Mouse (Mus musculus) E14TG2a.4 (cell line): ENCODE data around the gene Mgea5.

ENCODE experiments used
- H3K27me3 ChIP-seq: 2 replicates; pipeline ENCODE4 v1.6.1; 2014; ENCODE audit warnings: low read length, control low read depth; ENCODE audit not compliant: insufficient read depth
- H3K36me3 ChIP-seq: 2 replicates; pipeline ENCODE4 v1.6.1; 2014; ENCODE audit warnings: low read length, control low read depth; ENCODE audit not compliant: insufficient read depth
- H3K4me1 ChIP-seq: replicated peaks from 2 replicates; pipeline ENCODE4 v1.6.1; 2014; ENCODE audit warnings: low read depth, low read length, control low read depth
- H3K4me3 ChIP-seq: replicated peaks from 2 replicates; pipeline ENCODE4 v1.5.1; 2014; ENCODE audit warnings: mild to moderate bottlenecking, low read length
- H3K9me3 ChIP-seq: 2 replicates; pipeline ENCODE4 v1.6.1; 2014; ENCODE audit warnings: low read length, control low read depth
- CTCF ChIP-seq: conservative IDR thresholded peaks from 2 replicates; pipeline ENCODE4 v1.5.1; 2014; ENCODE audit warnings: low read length
- NANOG ChIP-seq: IDR thresholded peaks from 2 replicates; pipeline ENCODE4 v1.6.1; 2014; ENCODE audit warnings: borderline replicate concordance, low read length, mixed read lengths
- POU5F1 ChIP-seq: IDR thresholded peaks from 2 replicates; pipeline ENCODE4 v1.6.1; 2014; ENCODE audit warnings: low read length, borderline replicate concordance

Gene Mgea5

GRCm38 (mm10) chr19:45748206-45748605 lies 35.4 kb downstream of the Mgea5 start:
- H3K4me1 ChIP-seq = peaks cover 71% of the 10 kb centered on the region
- no peak for TF ChIP-seq NANOG
- TF ChIP-seq CTCF = no peak
- no peak for TF ChIP-seq POU5F1

GRCm38 (mm10) chr19:45747028-45747867 lies 36.4 kb downstream of the Mgea5 start:
- Histone ChIP-seq H3K4me3 (peak overlapping the region; percentile 49), H3K27me3 (peaks cover 36% of the 10 kb centered on the region), H3K9me3 (no peaks in the 10 kb centered on the region), H3K36me3 (peaks cover 38% of the 10 kb centered on the region), H3K4me1 (peaks cover 67% of the 10 kb centered on the region)
- peak; percentile 87 for TF ChIP-seq CTCF
- TF ChIP-seq POU5F1 = no peak

More at GRCm38 (mm10) chr19:45748206-45748605, 35.4 kb downstream of the Mgea5 start:
- Histone ChIP-seq H3K9me3 (no peaks in the 10 kb centered on the region), H3K4me3 (peak overlapping the region; percentile 98), H3K27me3 (peaks cover 30% of the 10 kb centered on the region), H3K36me3 (peaks cover 47% of the 10 kb centered on the region)

DNA sequence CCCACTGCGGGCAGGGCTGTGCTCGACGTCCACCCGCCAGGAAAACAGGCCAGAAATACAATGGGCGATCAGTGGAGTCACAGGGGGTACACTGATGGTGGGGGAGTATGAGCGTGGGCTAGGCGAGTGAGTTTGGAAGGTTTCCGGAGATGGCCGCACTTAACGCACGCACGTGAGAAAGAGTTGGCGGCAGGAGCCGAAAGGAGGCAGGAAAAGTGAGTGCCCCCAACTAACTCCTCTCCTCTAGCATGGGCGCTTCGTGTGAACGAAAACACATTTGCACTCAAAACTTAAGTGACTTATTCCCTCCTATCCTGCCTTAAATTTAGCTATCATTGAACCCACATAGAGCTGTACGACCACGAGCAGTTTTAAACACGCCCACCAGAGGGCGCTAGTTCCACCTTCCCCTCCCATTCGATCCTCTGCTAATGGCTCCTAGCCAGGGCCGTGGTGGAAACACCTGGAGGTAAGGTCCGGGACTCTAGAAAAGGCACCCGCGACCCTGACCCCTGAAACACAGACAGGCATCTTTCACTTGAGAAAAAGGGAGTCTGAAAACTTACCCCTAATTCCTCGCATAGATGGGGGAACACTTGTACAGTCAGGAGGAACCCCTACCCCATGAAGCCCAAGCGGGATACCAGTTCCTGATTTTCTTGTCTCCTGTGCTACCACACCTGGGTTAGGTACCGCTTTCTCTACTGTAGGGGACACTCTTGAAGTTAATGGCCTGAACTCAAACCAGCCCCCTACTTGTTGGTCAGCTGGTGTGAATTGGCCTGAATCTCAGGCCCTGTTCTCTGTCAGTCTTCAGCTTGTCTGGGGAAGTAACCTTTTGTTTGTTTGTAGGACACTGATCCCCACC lies 37.2 kb downstream of the Mgea5 start:
- Histone ChIP-seq H3K9me3 (no peaks in the 10 kb centered on the region), H3K36me3 (peaks cover 30% of the 10 kb centered on the region), H3K4me3 (peak overlapping the region; percentile 49), H3K27me3 (peaks cover 45% of the 10 kb centered on the region), H3K4me1 (peaks cover 67% of the 10 kb centered on the region)
- TF ChIP-seq POU5F1 (no peak), NANOG (peak; percentile 69), CTCF (peak; percentile 94)

DNA sequence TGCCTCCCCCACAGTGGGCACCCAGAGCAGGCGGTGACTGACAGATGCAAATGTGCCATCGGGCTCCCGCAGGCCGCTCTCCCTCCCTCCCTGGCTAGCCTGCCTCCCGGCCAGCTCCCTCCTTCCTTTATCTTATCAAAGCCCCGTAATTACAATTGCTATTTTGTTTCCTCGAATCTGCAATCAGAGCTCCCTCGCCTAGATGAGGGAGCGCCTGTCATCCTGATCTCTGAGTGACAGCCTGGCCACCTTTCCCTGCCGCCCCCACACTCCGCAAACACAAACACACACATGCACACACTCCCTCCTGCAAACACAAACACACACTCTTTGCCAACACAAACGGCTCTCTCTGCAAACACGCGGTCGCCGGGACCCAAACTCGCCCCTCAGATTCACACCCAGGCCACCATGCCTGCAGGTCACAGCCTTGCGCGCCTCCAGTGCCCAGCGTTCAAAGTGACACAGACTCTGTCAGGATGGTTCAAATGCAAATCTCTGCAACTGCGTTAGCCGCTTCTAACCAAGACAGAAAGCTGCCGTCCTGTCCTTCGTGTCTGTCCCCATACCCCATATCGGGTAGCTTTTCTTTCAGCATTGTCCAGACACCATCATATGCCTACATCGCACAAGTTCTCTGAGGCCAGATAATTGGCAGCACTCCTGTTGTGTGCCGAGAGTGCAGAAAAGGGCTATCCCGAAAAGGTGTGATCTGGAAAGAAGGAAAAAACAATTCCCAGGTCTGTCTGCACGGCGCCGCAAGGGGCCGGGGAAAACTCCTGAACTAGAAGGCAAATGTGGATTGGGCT lies 38.1 kb downstream of the Mgea5 start:
- Histone ChIP-seq H3K4me1 (peaks cover 68% of the 10 kb centered on the region), H3K27me3 (peaks cover 53% of the 10 kb centered on the region), H3K36me3 (peaks cover 22% of the 10 kb centered on the region), H3K9me3 (no peaks in the 10 kb centered on the region), H3K4me3 (peak overlapping the region; percentile 49)
- no peak for TF ChIP-seq CTCF
- no peak for TF ChIP-seq NANOG
- TF ChIP-seq POU5F1 = no peak

DNA sequence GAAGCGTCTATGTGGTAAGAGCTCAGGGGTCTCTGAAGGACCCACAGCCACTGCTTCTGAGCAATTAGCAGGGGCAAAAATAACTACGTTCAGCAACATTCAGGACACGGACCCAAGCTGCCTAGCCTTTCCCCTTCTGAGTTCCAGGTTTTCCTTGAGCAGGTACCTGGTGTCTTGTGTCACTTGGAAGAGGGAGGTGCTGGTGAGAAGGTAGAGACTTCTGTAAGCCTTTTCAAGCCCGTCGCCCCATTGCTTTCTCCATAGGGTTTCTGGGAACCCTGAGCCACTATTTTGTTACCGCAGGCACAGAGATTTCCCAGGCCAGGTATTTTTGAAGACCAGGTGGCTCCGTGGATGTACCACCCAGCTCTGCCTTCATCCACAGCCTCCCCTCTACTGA lies 40.0 kb downstream of the Mgea5 start:
- Histone ChIP-seq H3K4me3 (peak overlapping the region; percentile 61; the same call in 1 of the 2 replicates), H3K9me3 (no peaks in the 10 kb centered on the region), H3K4me1 (peaks cover 59% of the 10 kb centered on the region), H3K27me3 (peaks cover 72% of the 10 kb centered on the region), H3K36me3 (peaks cover 14% of the 10 kb centered on the region)
- no peak for TF ChIP-seq CTCF
- no peak for TF ChIP-seq NANOG

- peaks cover 9% of the 10 kb centered on the region for H3K36me3 ChIP-seq
- H3K4me3 ChIP-seq = peak overlapping the region; percentile 61
- peaks cover 77% of the 10 kb centered on the region for H3K27me3 ChIP-seq
- H3K9me3 ChIP-seq = no peaks in the 10 kb centered on the region
- TF ChIP-seq CTCF = no peak
- TF ChIP-seq POU5F1 = no peak
- TF ChIP-seq NANOG = no peak
- peaks cover 54% of the 10 kb centered on the region for H3K4me1 ChIP-seq
Measured at GRCm38 (mm10) chr19:45742984-45743575, 40.6 kb downstream of the Mgea5 start.

DNA sequence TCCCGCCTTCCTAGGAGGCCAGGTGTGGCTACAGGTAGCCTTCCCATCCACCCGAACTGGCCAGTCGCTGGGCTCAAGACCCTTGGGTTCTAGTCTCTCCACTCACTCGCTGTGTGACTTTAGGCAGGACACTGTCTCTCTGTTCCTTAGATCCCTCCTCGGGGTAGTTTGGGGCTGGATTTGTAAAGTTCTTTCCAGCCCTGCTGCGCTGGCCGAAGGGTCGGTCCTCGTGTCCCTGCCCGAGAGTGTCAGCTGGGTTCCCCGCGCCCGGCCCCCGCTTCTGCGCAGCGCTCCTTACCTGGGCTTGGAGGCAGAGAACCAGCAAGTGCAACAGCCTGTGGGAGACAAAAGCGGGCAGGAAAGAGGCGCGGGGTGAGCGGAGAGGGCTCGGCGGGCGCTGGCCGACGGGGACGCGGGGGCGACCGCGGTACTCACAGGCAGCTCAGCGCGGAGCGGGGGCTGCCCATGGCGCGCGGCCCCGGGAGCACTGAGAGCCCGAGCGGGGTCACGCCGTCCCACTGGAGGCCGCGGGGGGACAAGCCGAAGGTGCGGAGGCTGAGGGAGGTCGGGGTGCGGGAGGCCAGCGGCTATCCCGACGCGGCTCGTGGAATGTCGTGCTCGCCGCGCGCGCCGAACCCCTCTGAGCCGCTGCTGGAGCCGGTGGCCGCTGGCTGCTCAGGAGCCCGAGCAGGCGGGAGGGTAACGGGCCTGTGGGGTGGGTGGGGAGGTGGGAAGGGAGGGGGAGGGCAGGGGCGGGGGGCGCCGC lies 41.2 kb downstream of the Mgea5 start, which contains the start of gene Fgf8:
TSS of gene Fgf8 (minus strand) at position 698 of the 766 bp plus-strand sequence.
- Histone ChIP-seq H3K27me3 (peaks cover 84% of the 10 kb centered on the region), H3K4me1 (peaks cover 53% of the 10 kb centered on the region), H3K36me3 (peaks cover 7% of the 10 kb centered on the region), H3K4me3 (peak within 1 kb of the TSS; percentile 78), H3K9me3 (no peaks in the 10 kb centered on the region)
- no peak for TF ChIP-seq POU5F1
